Mouse (Mus musculus): ENCODE measurements around the gene Pappa2. TPM values are rescaled to one million over a fixed set of nuclear protein-coding genes. Genes with fewer than 3 reads are reported as not detected.
A peak's percentile ranks its signal among the peaks of the same experiment; 100 is the strongest.

The Pappa2 gene
- 0.81 and 0.97 TPM in 2 replicates for polyA plus RNA-seq (2015; fragmentation: Nextera tagmentation; extraction: Ambion mirVana)

DNA sequence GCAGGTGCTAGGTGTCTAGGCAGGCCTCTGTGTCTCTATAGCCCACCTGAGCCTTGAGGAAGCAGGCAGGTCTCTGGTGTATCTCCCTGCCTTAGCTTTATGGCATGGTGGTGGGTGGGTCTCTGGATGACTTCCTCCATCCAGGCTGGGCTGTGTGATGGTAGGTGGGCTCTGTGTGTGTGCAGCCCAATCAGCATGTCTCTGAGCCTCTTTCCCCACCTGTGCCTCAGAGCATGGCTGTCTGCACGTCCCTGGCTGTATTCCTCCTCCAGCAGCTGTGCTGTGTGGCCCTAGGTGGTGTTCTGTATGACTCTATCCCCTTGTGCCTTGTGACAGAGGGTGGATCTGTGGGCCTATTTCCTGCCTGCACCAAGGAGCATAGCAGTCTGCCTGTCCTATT lies at the start of gene Pappa2:
Gene Pappa2 (minus strand): TSS at position 101 of the 400 bp plus-strand sequence.
- no peaks in the 10 kb centered on the region for H3K36me3 ChIP-seq (ENCODE audit: control insufficient read depth, insufficient read depth, low read length)
- WGBS = 63% methylated on average over 1 of the region's 1 CpGs
- H3K4me2 ChIP-seq (replicated peaks; ENCODE audit: low read depth) = no peak within 1 kb of the TSS
- TF ChIP-seq EP300 (optimal IDR thresholded peaks at IDR 0.05) (no peak), CTCF (IDR thresholded peaks at IDR 0.05; ENCODE audit: low read depth) (no peak)
- no peak within 1 kb of the TSS for H3K9ac ChIP-seq (ENCODE audit: low read length)
- no peak within 1 kb of the TSS for H3K27ac ChIP-seq (replicated peaks)
- no peaks in the 10 kb centered on the region for H3K4me1 ChIP-seq (replicated peaks; ENCODE audit: control insufficient read depth, insufficient read depth)
- H3K9me3 ChIP-seq (ENCODE audit: control insufficient read depth, low read length) = no peaks in the 10 kb centered on the region
- DNase-seq (ENCODE audit: low spot score) = no peak
- H3K4me3 ChIP-seq (ENCODE audit: low read depth, low read length) = no peak within 1 kb of the TSS
- no peaks in the 10 kb centered on the region for H3K27me3 ChIP-seq (ENCODE audit: control insufficient read depth, insufficient read depth, low read length)
- no peak for ATAC-seq (ENCODE audit: low FRiP score, low TSS enrichment)

DNA sequence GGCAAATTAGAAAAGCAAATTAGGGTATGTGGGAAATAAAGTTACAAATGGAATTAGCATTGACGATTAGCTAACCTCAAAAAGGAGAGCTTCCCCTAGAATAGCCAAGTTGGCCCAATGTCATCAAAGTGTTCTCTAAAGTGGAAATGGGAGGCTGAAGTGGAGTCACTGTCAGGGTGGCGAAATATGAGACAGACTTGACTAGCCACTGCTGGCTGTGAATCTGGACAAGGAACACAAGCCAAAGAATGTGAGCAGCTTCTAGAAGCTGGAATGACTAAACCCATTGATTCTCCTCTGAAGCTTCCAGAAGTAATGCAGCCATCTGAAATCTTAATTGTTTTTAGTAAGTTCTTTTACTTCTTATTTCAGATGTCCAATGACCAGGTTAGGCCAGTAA lies 48.8 kb upstream of the Pappa2 start:
- Histone ChIP-seq H3K36me3 (ENCODE audit: control insufficient read depth, insufficient read depth, low read length) (no peaks in the 10 kb centered on the region), H3K4me1 (replicated peaks; ENCODE audit: control insufficient read depth, insufficient read depth) (no peaks in the 10 kb centered on the region), H3K27me3 (ENCODE audit: control insufficient read depth, insufficient read depth, low read length) (no peaks in the 10 kb centered on the region), H3K4me2 (replicated peaks; ENCODE audit: low read depth) (no peak overlapping the region), H3K9ac (ENCODE audit: low read length) (no peak overlapping the region), H3K27ac (replicated peaks) (no peak overlapping the region), H3K9me3 (ENCODE audit: control insufficient read depth, low read length) (no peaks in the 10 kb centered on the region), H3K4me3 (ENCODE audit: low read depth, low read length) (no peak overlapping the region)
- DNase-seq (ENCODE audit: low spot score) = no peak
- no peak for TF ChIP-seq CTCF (IDR thresholded peaks at IDR 0.05; ENCODE audit: low read depth)
- TF ChIP-seq EP300 (optimal IDR thresholded peaks at IDR 0.05) = no peak
- ATAC-seq (ENCODE audit: low FRiP score, low TSS enrichment) = no peak
- 79% methylated on average over 2 of the region's 2 CpGs for WGBS

DNA sequence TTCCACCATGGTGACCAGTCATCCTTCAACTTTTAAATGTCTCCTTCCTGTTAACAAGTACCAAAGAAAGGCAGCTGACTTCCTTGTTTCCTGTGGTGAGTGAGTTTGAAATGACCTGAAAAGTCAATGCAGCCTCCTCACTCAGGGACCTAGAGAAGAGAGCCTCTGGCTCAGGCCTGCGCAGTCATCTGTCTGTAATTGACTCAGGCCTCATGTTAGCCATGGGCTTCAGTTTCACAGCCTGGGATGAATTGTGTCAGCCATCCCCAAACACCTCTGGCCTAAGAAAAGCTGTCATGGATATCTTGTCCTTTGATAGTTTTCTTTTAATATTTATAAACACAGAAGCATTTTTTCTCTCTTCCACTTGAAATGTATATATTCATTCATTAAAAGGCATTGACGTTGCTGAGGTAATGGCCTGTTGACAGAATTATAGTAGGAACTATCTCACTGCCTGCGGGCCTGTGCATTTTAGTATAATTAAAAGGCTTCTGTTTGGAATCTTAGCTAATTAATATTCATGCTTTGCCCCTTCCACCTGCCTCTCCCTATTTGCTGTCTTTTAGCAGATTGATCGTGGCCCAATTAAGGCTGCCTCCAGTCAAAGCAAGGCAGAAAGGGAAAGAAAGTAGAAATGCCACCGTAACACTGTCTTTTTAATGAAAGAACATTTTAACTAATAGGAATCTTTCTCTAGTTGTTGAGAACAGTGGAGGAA lies 34.8 kb upstream of the Pappa2 start:
- TF ChIP-seq CTCF (IDR thresholded peaks at IDR 0.05; ENCODE audit: low read depth) = no peak
- TF ChIP-seq EP300 (optimal IDR thresholded peaks at IDR 0.05) = no peak
- ATAC-seq (ENCODE audit: low FRiP score, low TSS enrichment) = no peak
- Histone ChIP-seq H3K4me3 (ENCODE audit: low read depth, low read length) (no peak overlapping the region), H3K27ac (replicated peaks) (no peak overlapping the region), H3K9me3 (ENCODE audit: control insufficient read depth, low read length) (no peaks in the 10 kb centered on the region), H3K36me3 (ENCODE audit: control insufficient read depth, insufficient read depth, low read length) (no peaks in the 10 kb centered on the region), H3K4me2 (replicated peaks; ENCODE audit: low read depth) (no peak overlapping the region), H3K9ac (ENCODE audit: low read length) (no peak overlapping the region), H3K27me3 (ENCODE audit: control insufficient read depth, insufficient read depth, low read length) (no peaks in the 10 kb centered on the region), H3K4me1 (replicated peaks; ENCODE audit: control insufficient read depth, insufficient read depth) (no peaks in the 10 kb centered on the region)
- 83% methylated on average over 5 of the region's 5 CpGs for WGBS
- no peak for DNase-seq (ENCODE audit: low spot score)

DNA sequence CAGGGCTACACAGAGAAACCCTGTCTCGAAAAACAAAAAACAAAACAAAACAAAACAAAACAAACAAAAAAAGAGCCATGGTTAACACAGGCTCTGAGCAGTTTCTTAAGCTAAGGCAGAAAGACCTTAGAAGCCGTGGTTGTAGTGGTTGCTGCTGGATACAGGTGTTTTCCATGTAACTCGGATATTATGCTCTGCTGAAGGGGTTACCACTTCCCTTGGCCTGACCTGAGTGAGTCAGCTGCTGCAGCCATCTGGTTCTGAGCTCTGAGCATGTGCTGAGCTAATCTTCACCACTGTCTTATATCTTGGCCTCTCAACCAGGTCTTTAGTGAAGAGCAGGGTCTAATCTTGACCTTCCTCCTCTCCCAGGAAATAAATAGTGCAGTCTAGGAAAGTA lies 6.8 kb upstream of the Pappa2 start:
- Histone ChIP-seq H3K27me3 (ENCODE audit: control insufficient read depth, insufficient read depth, low read length) (no peaks in the 10 kb centered on the region), H3K4me2 (replicated peaks; ENCODE audit: low read depth) (no peak overlapping the region), H3K9me3 (ENCODE audit: control insufficient read depth, low read length) (no peaks in the 10 kb centered on the region), H3K4me3 (ENCODE audit: low read depth, low read length) (no peak overlapping the region), H3K9ac (ENCODE audit: low read length) (no peak overlapping the region), H3K4me1 (replicated peaks; ENCODE audit: control insufficient read depth, insufficient read depth) (no peaks in the 10 kb centered on the region), H3K36me3 (ENCODE audit: control insufficient read depth, insufficient read depth, low read length) (no peaks in the 10 kb centered on the region), H3K27ac (replicated peaks) (no peak overlapping the region)
- TF ChIP-seq CTCF (IDR thresholded peaks at IDR 0.05; ENCODE audit: low read depth) (no peak), EP300 (optimal IDR thresholded peaks at IDR 0.05) (no peak)
- no peak for ATAC-seq (ENCODE audit: low FRiP score, low TSS enrichment)
- 74% methylated on average over 3 of the region's 3 CpGs for WGBS
- DNase-seq (ENCODE audit: low spot score) = no peak

DNA sequence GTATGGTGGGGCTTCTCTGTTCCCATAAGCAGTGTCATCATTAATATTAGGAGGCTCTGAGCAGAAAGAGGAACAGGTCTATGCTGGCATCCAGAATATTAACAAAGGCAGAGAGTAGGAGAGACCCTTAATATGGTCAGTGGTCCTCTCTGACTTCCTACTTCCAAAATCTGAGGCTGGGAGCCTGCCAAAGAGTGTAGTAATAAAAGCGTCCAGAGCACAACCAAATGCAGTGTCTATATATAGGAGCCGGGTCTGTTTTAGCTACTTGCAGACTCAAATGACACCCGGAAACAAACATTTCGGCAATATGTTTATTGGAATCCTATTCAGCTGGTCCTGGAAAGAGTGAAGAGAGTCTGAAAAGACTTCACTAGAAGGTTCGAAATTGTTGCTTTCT lies 17.9 kb downstream of the Pappa2 start:
- no peak overlapping the region for H3K4me3 ChIP-seq (ENCODE audit: low read depth, low read length)
- no peaks in the 10 kb centered on the region for H3K4me1 ChIP-seq (replicated peaks; ENCODE audit: control insufficient read depth, insufficient read depth)
- TF ChIP-seq CTCF (IDR thresholded peaks at IDR 0.05; ENCODE audit: low read depth) (no peak), EP300 (optimal IDR thresholded peaks at IDR 0.05) (no peak)
- no peaks in the 10 kb centered on the region for H3K27me3 ChIP-seq (ENCODE audit: control insufficient read depth, insufficient read depth, low read length)
- no peak for DNase-seq (ENCODE audit: low spot score)
- H3K36me3 ChIP-seq (ENCODE audit: control insufficient read depth, insufficient read depth, low read length) = no peaks in the 10 kb centered on the region
- H3K27ac ChIP-seq (replicated peaks) = no peak overlapping the region
- ATAC-seq (ENCODE audit: low FRiP score, low TSS enrichment) = no peak
- H3K9ac ChIP-seq (ENCODE audit: low read length) = no peak overlapping the region
- no peak overlapping the region for H3K4me2 ChIP-seq (replicated peaks; ENCODE audit: low read depth)
- WGBS = 36% methylated on average over 5 of the region's 5 CpGs
- H3K9me3 ChIP-seq (ENCODE audit: control insufficient read depth, low read length) = no peaks in the 10 kb centered on the region

DNA sequence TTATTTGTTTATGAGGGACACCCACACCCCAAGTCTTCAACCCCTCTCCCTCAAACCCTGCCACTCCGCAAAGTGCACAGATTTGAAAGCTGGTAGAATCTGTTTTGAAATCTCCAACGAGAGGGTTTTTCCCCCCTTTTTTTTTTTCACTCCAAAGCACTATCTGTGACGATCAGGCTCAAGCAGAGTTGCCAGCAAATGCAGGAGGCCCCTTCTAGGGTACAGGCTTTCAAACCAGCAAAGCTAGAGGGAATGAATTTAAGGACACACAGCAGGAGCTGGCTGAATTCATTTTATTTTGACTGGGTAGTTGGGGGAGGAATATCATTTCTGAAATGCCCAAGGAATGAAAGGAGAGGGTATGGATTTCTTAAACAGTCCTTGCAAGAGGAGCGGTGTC lies 19.3 kb downstream of the Pappa2 start:
- Histone ChIP-seq H3K4me3 (ENCODE audit: low read depth, low read length) (no peak overlapping the region), H3K4me1 (replicated peaks; ENCODE audit: control insufficient read depth, insufficient read depth) (no peaks in the 10 kb centered on the region), H3K4me2 (replicated peaks; ENCODE audit: low read depth) (peak overlapping the region; percentile 32), H3K27ac (replicated peaks) (no peak overlapping the region), H3K9ac (ENCODE audit: low read length) (no peak overlapping the region), H3K9me3 (ENCODE audit: control insufficient read depth, low read length) (no peaks in the 10 kb centered on the region), H3K27me3 (ENCODE audit: control insufficient read depth, insufficient read depth, low read length) (no peaks in the 10 kb centered on the region), H3K36me3 (ENCODE audit: control insufficient read depth, insufficient read depth, low read length) (no peaks in the 10 kb centered on the region)
- ATAC-seq (ENCODE audit: low FRiP score, low TSS enrichment) (no peak), DNase-seq (ENCODE audit: low spot score) (no peak)
- WGBS = 36% methylated on average over 4 of the region's 4 CpGs
- TF ChIP-seq EP300 (optimal IDR thresholded peaks at IDR 0.05) (no peak), CTCF (IDR thresholded peaks at IDR 0.05; ENCODE audit: low read depth) (no peak)

All from stomach, postnatal 0 days (tissue).